Mouse (Mus musculus) embryonic facial prominence, embryonic 14.5 days (tissue): ENCODE measurements around the gene Gm10031. TPM values are rescaled to one million over a fixed set of nuclear protein-coding genes. Genes with fewer than 3 reads are reported as not detected.
"Not testable (repeated sequence)": the region's sequence is repeated elsewhere in the genome, so short reads cannot be mapped to it uniquely, and the experiment has no call there.

Experiments
- ATAC-seq: fragments of 200-750 bp; cut with Nextera tagmentation; 2 replicates; pipeline ENCODE4 v1.8.0; 2017; ENCODE audit warnings: low read depth, moderate number of reproducible peaks, moderate TSS enrichment
- DNase-seq: peaks from one replicate; pipeline ENCODE4 v3.0.0-alpha.2; 2015; ENCODE audit warnings: low spot score
- H3K27ac ChIP-seq: fragments of 300-500 bp; sonication (generic); replicated peaks from 2 replicates; pipeline ENCODE4 v1.5.1; 2014; ENCODE audit warnings: low read depth, mild to moderate bottlenecking, low read length, moderate library complexity
- H3K27me3 ChIP-seq: fragments of 300-500 bp; sonication (generic); replicated peaks from 2 replicates; pipeline ENCODE4 v1.6.1; 2014; ENCODE audit warnings: low read length; ENCODE audit not compliant: control insufficient read depth, insufficient read depth
- H3K36me3 ChIP-seq: fragments of 300-500 bp; sonication (generic); 2 replicates; pipeline ENCODE4 v1.6.1; 2014; ENCODE audit warnings: low read length, mixed read lengths; ENCODE audit not compliant: control insufficient read depth, insufficient read depth
- H3K4me1 ChIP-seq: fragments of 300-500 bp; sonication (generic); 2 replicates; pipeline ENCODE4 v1.6.1; 2014; ENCODE audit warnings: antibody characterized with exemption, low read length; ENCODE audit not compliant: control insufficient read depth, insufficient read depth
- H3K4me2 ChIP-seq: fragments of 300-500 bp; sonication (generic); 2 replicates; pipeline ENCODE4 v1.6.1; 2014; ENCODE audit warnings: low read depth, mild to moderate bottlenecking, low read length, moderate library complexity, mixed read lengths
- H3K4me3 ChIP-seq: fragments of 300-500 bp; sonication (generic); 2 replicates; pipeline ENCODE4 v1.5.1; 2014; ENCODE audit warnings: low read depth, mild to moderate bottlenecking, low read length
- H3K9ac ChIP-seq: fragments of 300-500 bp; sonication (generic); 2 replicates; pipeline ENCODE4 v1.6.1; 2014; ENCODE audit warnings: low read depth, mild to moderate bottlenecking, low read length, moderate library complexity, mixed read lengths
- H3K9me3 ChIP-seq: fragments of 300-500 bp; sonication (generic); 2 replicates; pipeline ENCODE4 v1.6.1; 2016; ENCODE audit warnings: low read length; ENCODE audit not compliant: control insufficient read depth
- WGBS: fragments of 180-500 bp; shearing (Covaris S2); extraction: QIAGEN DNeasy Blood & Tissue Kit; methylation state at CpG from one replicate; pipeline ENCODE4 v1.1.7; 2014; 5-methylcytosine and 5-hydroxymethylcytosine counted together
- polyA plus RNA-seq: library from polyadenylated mRNA; unstranded; fragments of >200 nt; fragmentation: Nextera tagmentation; extraction: Ambion mirVana; gene quantifications from 2 replicates; pipeline ENCODE4 v1.2.1, GENCODE M21; 2014

Gm10031 gene
- polyA plus RNA-seq, 1 experiment from 2014 or later = 0.57 TPM

DNA sequence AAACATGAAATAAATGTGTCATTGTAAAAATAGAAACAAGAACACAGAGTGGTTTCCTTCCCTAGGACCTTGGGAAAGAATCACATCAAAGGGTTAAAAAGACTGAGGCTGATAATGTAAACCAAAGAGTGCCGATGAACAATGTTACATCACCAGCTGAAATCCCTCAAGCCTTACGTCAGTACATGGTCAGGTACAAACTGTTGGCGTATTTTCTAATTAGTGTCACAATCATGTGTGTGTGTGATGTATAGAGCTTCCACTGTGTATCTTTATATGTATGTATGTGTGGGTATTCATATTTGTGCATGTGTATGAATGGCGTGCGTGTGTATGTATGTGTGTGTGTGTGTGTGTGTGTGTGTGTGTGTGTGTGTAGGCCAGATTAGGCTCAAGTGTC lies 26.9 kb upstream of the Gm10031 start:
- Histone ChIP-seq H3K9ac (no peak overlapping the region), H3K4me2 (no peak overlapping the region), H3K36me3 (no peaks in the 10 kb centered on the region), H3K9me3 (no peaks in the 10 kb centered on the region), H3K27ac (no peak overlapping the region), H3K27me3 (no peaks in the 10 kb centered on the region), H3K4me3 (no peak overlapping the region), H3K4me1 (no peaks in the 10 kb centered on the region)
- DNase-seq (no peak), ATAC-seq (no peak)
- WGBS = 70% methylated on average over 5 of the region's 5 CpGs

- DNase-seq (no peak), ATAC-seq (no peak)
- Histone ChIP-seq H3K9me3 (no peaks in the 10 kb centered on the region), H3K4me2 (no peak overlapping the region), H3K4me3 (no peak overlapping the region), H3K36me3 (no peaks in the 10 kb centered on the region), H3K9ac (no peak overlapping the region), H3K27me3 (no peaks in the 10 kb centered on the region), H3K4me1 (no peaks in the 10 kb centered on the region), H3K27ac (no peak overlapping the region)
- 74% methylated on average over 5 of the region's 5 CpGs for WGBS
Measured at GRCm38 (mm10) chr1:156504945-156505523, 18.8 kb upstream of the Gm10031 start.

DNA sequence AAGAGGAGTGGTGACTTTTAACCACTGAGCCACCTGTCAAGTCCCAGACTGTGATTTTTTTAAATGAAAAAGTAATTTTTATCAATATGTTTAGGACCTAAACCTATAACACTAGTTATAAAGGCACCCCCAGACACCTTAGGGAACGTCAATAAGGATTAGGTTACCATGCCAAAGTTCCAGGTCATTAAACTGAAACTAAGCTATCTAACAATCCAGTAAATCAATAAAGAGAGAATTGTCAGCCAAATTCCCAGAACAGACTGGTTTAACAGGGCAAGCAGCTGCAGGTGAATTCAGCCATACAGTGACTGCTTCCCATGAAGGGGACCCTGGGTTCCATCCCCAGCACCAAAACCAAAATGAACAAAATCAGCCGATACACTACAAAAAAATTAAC lies 17.9 kb upstream of the Gm10031 start:
- no peak for ATAC-seq
- Histone ChIP-seq H3K4me2 (no peak overlapping the region), H3K4me3 (no peak overlapping the region), H3K4me1 (no peaks in the 10 kb centered on the region), H3K9me3 (no peaks in the 10 kb centered on the region), H3K9ac (no peak overlapping the region), H3K27ac (no peak overlapping the region), H3K27me3 (no peaks in the 10 kb centered on the region), H3K36me3 (no peaks in the 10 kb centered on the region)
- WGBS = 78% methylated on average over 2 of the region's 2 CpGs
- DNase-seq = no peak

GRCm38 (mm10) chr1:156507753-156508152 lies 16.1 kb upstream of the Gm10031 start:
- no peaks in the 10 kb centered on the region for H3K4me1 ChIP-seq
- WGBS = 74% methylated on average over 3 of the region's 3 CpGs
- ATAC-seq (no peak), DNase-seq (no peak)
- no peaks in the 10 kb centered on the region for H3K27me3 ChIP-seq
- H3K9ac ChIP-seq = no peak overlapping the region
- no peaks in the 10 kb centered on the region for H3K9me3 ChIP-seq
- H3K36me3 ChIP-seq = no peaks in the 10 kb centered on the region
- H3K4me3 ChIP-seq = no peak overlapping the region
- H3K27ac ChIP-seq = no peak overlapping the region
- H3K4me2 ChIP-seq = no peak overlapping the region

DNA sequence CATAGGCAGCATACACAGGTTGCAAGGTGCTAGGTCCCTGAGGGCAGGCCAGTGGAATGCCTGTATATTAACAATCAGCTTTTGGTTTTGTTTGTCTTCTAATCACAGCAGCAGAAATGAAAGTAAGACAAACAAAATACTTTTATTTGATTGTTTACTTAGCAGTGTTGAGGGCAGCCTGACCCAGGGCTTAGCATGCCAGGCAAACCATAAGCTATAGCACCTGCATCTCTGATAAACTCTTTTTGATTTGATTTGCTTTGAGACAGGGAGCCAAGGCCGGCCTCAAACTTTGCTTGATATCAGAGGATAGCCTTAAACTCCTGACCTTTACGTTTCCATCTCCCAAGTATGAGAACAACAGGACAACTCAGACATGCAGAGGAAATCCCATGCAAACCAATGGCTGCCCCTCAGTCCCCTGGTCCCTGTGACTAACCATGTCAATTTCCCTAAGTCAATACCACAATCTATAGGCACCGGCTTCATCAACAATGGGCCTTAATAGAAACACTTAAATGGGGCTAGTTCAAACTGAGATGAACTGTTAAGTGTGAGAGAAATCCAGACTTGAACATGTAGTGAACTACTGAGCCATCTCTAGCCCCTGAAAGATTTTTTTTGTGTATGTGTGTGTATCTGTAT lies 3.6 kb upstream of the Gm10031 start:
- Histone ChIP-seq H3K4me3 (no peak overlapping the region), H3K4me2 (no peak overlapping the region), H3K9ac (no peak overlapping the region), H3K4me1 (no peaks in the 10 kb centered on the region), H3K36me3 (no peaks in the 10 kb centered on the region), H3K9me3 (no peaks in the 10 kb centered on the region), H3K27me3 (no peaks in the 10 kb centered on the region), H3K27ac (no peak overlapping the region)
- ATAC-seq (no peak), DNase-seq (no peak)
- 81% methylated on average over 3 of the region's 3 CpGs for WGBS

DNA sequence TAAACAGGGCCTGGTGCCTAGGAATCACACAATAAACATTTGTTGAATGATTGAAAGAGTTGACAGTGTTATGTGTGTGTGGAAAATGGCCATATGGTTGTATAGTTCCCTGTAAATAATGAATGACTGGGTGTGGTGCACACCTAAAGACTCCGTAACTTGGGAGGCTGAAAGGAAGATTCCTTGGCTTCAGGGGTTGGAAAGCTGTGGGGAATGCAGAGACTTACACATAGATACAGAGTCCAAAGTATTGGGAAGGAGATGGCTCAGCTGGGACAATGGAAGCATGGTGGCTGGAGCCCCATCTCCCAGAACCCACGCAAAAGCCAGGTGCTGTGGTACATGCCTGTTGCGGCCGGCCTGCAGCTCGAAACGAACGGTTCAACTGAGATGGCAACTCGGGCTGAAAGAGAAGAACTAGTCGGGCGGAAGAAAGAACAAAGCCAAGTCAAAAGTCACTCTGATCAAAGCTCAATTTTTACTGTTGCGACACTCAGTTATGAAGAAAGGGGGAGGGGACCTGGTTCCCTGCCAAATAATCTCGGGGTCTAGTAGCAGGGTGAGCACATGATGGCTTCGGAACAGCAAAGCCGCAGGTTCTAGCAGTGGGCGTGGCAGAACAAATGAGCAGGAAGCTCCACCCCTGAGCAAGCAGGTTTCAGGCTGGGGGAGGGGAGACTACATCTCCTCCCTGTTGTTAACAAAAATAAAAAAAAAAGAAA lies 1.9 kb upstream of the Gm10031 start:
- Histone ChIP-seq H3K9me3 (no peaks in the 10 kb centered on the region), H3K4me1 (no peaks in the 10 kb centered on the region), H3K4me2 (no peak overlapping the region), H3K27ac (no peak overlapping the region), H3K4me3 (no peak overlapping the region), H3K36me3 (no peaks in the 10 kb centered on the region), H3K27me3 (no peaks in the 10 kb centered on the region), H3K9ac (no peak overlapping the region)
- WGBS = 53% methylated on average over 15 of the region's 15 CpGs
- peak; percentile 71 for DNase-seq
- no peak for ATAC-seq

DNA sequence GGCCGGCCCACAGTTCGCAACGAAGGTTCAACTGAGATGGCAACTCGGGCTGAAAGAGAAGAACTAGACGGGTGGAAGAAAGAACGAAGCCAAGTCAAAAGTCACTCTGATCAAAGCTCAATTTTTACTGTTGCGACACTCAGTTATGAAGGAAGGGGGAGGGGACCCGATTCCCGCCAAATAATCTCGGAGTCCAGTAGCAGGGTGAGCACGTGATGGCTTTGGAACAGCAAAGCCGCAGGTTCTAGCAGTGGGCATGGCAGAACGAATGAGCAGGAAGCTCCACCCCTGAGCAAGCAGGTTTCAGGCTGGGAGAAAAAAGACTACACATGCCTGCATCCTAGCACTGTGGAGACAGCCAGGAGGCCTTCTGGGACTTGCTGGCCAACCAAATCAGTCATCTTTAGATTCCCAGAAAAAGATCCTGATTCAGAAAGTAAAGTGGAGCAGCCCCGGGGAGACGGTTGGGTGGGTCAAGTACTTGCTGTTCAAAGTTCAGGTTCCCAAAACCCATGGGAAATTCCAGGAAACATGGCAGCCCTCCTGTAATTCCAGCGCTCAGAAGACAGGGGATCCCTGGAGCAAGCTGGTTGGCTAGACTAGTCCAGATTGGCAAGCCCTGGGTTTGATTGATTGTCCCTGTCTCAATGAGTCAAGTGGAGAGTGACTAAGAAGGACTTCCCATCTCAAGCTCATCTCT lies 8.8 kb downstream of the Gm10031 start:
- ATAC-seq = not testable (repeated sequence)

DNA sequence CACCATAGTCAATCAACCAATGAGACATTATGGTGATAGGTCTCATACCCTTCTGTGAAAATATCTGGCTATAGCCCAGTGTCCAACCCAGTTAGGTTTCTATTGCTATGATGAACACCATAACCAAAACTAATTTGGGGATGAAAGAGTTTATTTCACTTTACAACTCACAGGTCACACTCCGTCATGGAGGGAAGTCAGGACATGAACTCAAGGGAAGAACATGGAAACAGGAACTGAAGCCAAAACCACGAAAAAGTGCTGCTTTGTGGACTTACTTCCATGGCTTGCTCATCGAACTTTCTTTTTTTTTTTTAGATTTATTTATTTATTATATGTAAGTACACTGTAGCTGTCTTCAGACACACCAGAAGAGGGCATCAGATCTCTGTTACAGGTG lies 9.7 kb downstream of the Gm10031 start:
- no peak overlapping the region for H3K27ac ChIP-seq

More for the DNA sequence above, 8.8 kb downstream of the Gm10031 start:
- 85% methylated on average over 16 of the region's 16 CpGs for WGBS
- not testable (repeated sequence) for H3K27me3 ChIP-seq, H3K4me1 ChIP-seq, H3K36me3 ChIP-seq, DNase-seq, H3K4me3 ChIP-seq, H3K4me2 ChIP-seq, H3K9me3 ChIP-seq, H3K27ac ChIP-seq, H3K9ac ChIP-seq

More for the DNA sequence above, 9.7 kb downstream of the Gm10031 start:
- no peak for ATAC-seq
- no peak overlapping the region for H3K4me3 ChIP-seq
- no peak for DNase-seq
- H3K36me3 ChIP-seq = no peaks in the 10 kb centered on the region
- H3K4me1 ChIP-seq = no peaks in the 10 kb centered on the region
- H3K4me2 ChIP-seq = no peak overlapping the region
- H3K27me3 ChIP-seq = no peaks in the 10 kb centered on the region
- 79% methylated on average over 3 of the region's 3 CpGs for WGBS
- no peak overlapping the region for H3K9ac ChIP-seq
- H3K9me3 ChIP-seq = no peaks in the 10 kb centered on the region
